Mouse (Mus musculus): Measurements from ENCODE around the gene Atrnl1. TPM values are rescaled to one million over a fixed set of nuclear protein-coding genes. Genes with fewer than 3 reads are reported as not detected.

Gene Atrnl1
- polyA plus RNA-seq, 1 experiment from 2014 or later, result 11.6 TPM

- H3K36me3 ChIP-seq (ENCODE audit: control insufficient read depth, insufficient read depth, low read length), result no peaks in the 10 kb centered on the region
- ATAC-seq (ENCODE audit: low FRiP score, low TSS enrichment), result no peak
- no peak overlapping the region for H3K9ac ChIP-seq (replicated peaks; ENCODE audit: low read length)
- WGBS, result 82% methylated on average over 7 of the region's 7 CpGs
- no peak overlapping the region for H3K4me3 ChIP-seq (replicated peaks; ENCODE audit: low read depth, low read length)
- H3K4me2 ChIP-seq (ENCODE audit: low read length), result no peak overlapping the region
- DNase-seq, result no peak
- H3K4me1 ChIP-seq (ENCODE audit: control insufficient read depth, insufficient read depth, low read length), result peaks cover 16% of the 10 kb centered on the region
- no peak overlapping the region for H3K27ac ChIP-seq (replicated peaks; ENCODE audit: low read depth, low read length)
- H3K9me3 ChIP-seq (ENCODE audit: control insufficient read depth, low read length), result no peaks in the 10 kb centered on the region
- no peaks in the 10 kb centered on the region for H3K27me3 ChIP-seq (ENCODE audit: control insufficient read depth, insufficient read depth, low read length)
These were observed 29.9 kb upstream of the Atrnl1 start for GRCm38 (mm10) chr19:57580962-57581361.

GRCm38 (mm10) chr19:57585231-57585792 lies 25.5 kb upstream of the Atrnl1 start:
- Histone ChIP-seq H3K27ac (replicated peaks; ENCODE audit: low read depth, low read length) (no peak overlapping the region), H3K9ac (replicated peaks; ENCODE audit: low read length) (no peak overlapping the region), H3K27me3 (ENCODE audit: control insufficient read depth, insufficient read depth, low read length) (no peaks in the 10 kb centered on the region), H3K4me1 (ENCODE audit: control insufficient read depth, insufficient read depth, low read length) (no peaks in the 10 kb centered on the region), H3K9me3 (ENCODE audit: control insufficient read depth, low read length) (no peaks in the 10 kb centered on the region), H3K36me3 (ENCODE audit: control insufficient read depth, insufficient read depth, low read length) (no peaks in the 10 kb centered on the region), H3K4me3 (replicated peaks; ENCODE audit: low read depth, low read length) (no peak overlapping the region), H3K4me2 (ENCODE audit: low read length) (no peak overlapping the region)
- no peak for DNase-seq
- 68% methylated on average over 4 of the region's 4 CpGs for WGBS
- ATAC-seq (ENCODE audit: low FRiP score, low TSS enrichment), result no peak

- Histone ChIP-seq H3K36me3 (ENCODE audit: control insufficient read depth, insufficient read depth, low read length) (no peaks in the 10 kb centered on the region), H3K9ac (replicated peaks; ENCODE audit: low read length) (no peak overlapping the region), H3K4me3 (replicated peaks; ENCODE audit: low read depth, low read length) (no peak overlapping the region), H3K9me3 (ENCODE audit: control insufficient read depth, low read length) (no peaks in the 10 kb centered on the region), H3K27me3 (ENCODE audit: control insufficient read depth, insufficient read depth, low read length) (no peaks in the 10 kb centered on the region), H3K27ac (replicated peaks; ENCODE audit: low read depth, low read length) (no peak overlapping the region), H3K4me2 (ENCODE audit: low read length) (no peak overlapping the region), H3K4me1 (ENCODE audit: control insufficient read depth, insufficient read depth, low read length) (no peaks in the 10 kb centered on the region)
- ATAC-seq (ENCODE audit: low FRiP score, low TSS enrichment), result no peak
- 29% methylated on average over 10 of the region's 10 CpGs for WGBS
- peak; percentile 35 for DNase-seq
These were observed 24.7 kb upstream of the Atrnl1 start for GRCm38 (mm10) chr19:57586172-57586571.

GRCm38 (mm10) chr19:57589516-57589915 lies 21.3 kb upstream of the Atrnl1 start:
- H3K36me3 ChIP-seq (ENCODE audit: control insufficient read depth, insufficient read depth, low read length), result no peaks in the 10 kb centered on the region
- DNase-seq (no peak), ATAC-seq (ENCODE audit: low FRiP score, low TSS enrichment) (no peak)
- H3K9me3 ChIP-seq (ENCODE audit: control insufficient read depth, low read length), result no peaks in the 10 kb centered on the region
- H3K4me2 ChIP-seq (ENCODE audit: low read length), result no peak overlapping the region
- H3K27ac ChIP-seq (replicated peaks; ENCODE audit: low read depth, low read length), result no peak overlapping the region
- no peaks in the 10 kb centered on the region for H3K27me3 ChIP-seq (ENCODE audit: control insufficient read depth, insufficient read depth, low read length)
- WGBS, result 75% methylated on average over 9 of the region's 9 CpGs
- no peaks in the 10 kb centered on the region for H3K4me1 ChIP-seq (ENCODE audit: control insufficient read depth, insufficient read depth, low read length)
- no peak overlapping the region for H3K4me3 ChIP-seq (replicated peaks; ENCODE audit: low read depth, low read length)
- H3K9ac ChIP-seq (replicated peaks; ENCODE audit: low read length), result no peak overlapping the region

- Histone ChIP-seq H3K4me3 (replicated peaks; ENCODE audit: low read depth, low read length) (no peak overlapping the region), H3K36me3 (ENCODE audit: control insufficient read depth, insufficient read depth, low read length) (no peaks in the 10 kb centered on the region), H3K9ac (replicated peaks; ENCODE audit: low read length) (no peak overlapping the region), H3K4me2 (ENCODE audit: low read length) (no peak overlapping the region), H3K9me3 (ENCODE audit: control insufficient read depth, low read length) (no peaks in the 10 kb centered on the region), H3K4me1 (ENCODE audit: control insufficient read depth, insufficient read depth, low read length) (no peaks in the 10 kb centered on the region), H3K27me3 (ENCODE audit: control insufficient read depth, insufficient read depth, low read length) (no peaks in the 10 kb centered on the region), H3K27ac (replicated peaks; ENCODE audit: low read depth, low read length) (no peak overlapping the region)
- DNase-seq (no peak), ATAC-seq (ENCODE audit: low FRiP score, low TSS enrichment) (no peak)
- WGBS, result 81% methylated on average over 5 of the region's 5 CpGs
These were observed 19.9 kb upstream of the Atrnl1 start for GRCm38 (mm10) chr19:57590895-57591294.

GRCm38 (mm10) chr19:57591631-57592030 lies 19.2 kb upstream of the Atrnl1 start:
- Histone ChIP-seq H3K27me3 (ENCODE audit: control insufficient read depth, insufficient read depth, low read length) (no peaks in the 10 kb centered on the region), H3K27ac (replicated peaks; ENCODE audit: low read depth, low read length) (no peak overlapping the region), H3K4me1 (ENCODE audit: control insufficient read depth, insufficient read depth, low read length) (no peaks in the 10 kb centered on the region), H3K4me2 (ENCODE audit: low read length) (no peak overlapping the region), H3K4me3 (replicated peaks; ENCODE audit: low read depth, low read length) (no peak overlapping the region), H3K9me3 (ENCODE audit: control insufficient read depth, low read length) (no peaks in the 10 kb centered on the region), H3K9ac (replicated peaks; ENCODE audit: low read length) (no peak overlapping the region), H3K36me3 (ENCODE audit: control insufficient read depth, insufficient read depth, low read length) (no peaks in the 10 kb centered on the region)
- ATAC-seq (ENCODE audit: low FRiP score, low TSS enrichment), result no peak
- no peak for DNase-seq
- WGBS, result 82% methylated on average over 10 of the region's 10 CpGs

GRCm38 (mm10) chr19:57592355-57592754 lies 18.5 kb upstream of the Atrnl1 start:
- 88% methylated on average over 2 of the region's 2 CpGs for WGBS
- DNase-seq (no peak), ATAC-seq (ENCODE audit: low FRiP score, low TSS enrichment) (no peak)
- H3K9ac ChIP-seq (replicated peaks; ENCODE audit: low read length), result no peak overlapping the region
- H3K27ac ChIP-seq (replicated peaks; ENCODE audit: low read depth, low read length), result no peak overlapping the region
- H3K9me3 ChIP-seq (ENCODE audit: control insufficient read depth, low read length), result no peaks in the 10 kb centered on the region
- no peaks in the 10 kb centered on the region for H3K36me3 ChIP-seq (ENCODE audit: control insufficient read depth, insufficient read depth, low read length)
- no peaks in the 10 kb centered on the region for H3K4me1 ChIP-seq (ENCODE audit: control insufficient read depth, insufficient read depth, low read length)
- H3K27me3 ChIP-seq (ENCODE audit: control insufficient read depth, insufficient read depth, low read length), result no peaks in the 10 kb centered on the region
- H3K4me3 ChIP-seq (replicated peaks; ENCODE audit: low read depth, low read length), result no peak overlapping the region
- H3K4me2 ChIP-seq (ENCODE audit: low read length), result no peak overlapping the region

- DNase-seq (peak; percentile 51), ATAC-seq (ENCODE audit: low FRiP score, low TSS enrichment) (no peak)
- Histone ChIP-seq H3K4me3 (replicated peaks; ENCODE audit: low read depth, low read length) (no peak overlapping the region), H3K27me3 (ENCODE audit: control insufficient read depth, insufficient read depth, low read length) (no peaks in the 10 kb centered on the region), H3K4me2 (ENCODE audit: low read length) (peak overlapping the region; percentile 18; the same call in 1 of the 2 replicates), H3K4me1 (ENCODE audit: control insufficient read depth, insufficient read depth, low read length) (peaks cover 8% of the 10 kb centered on the region; the same call in 1 of the 2 replicates), H3K9ac (replicated peaks; ENCODE audit: low read length) (no peak overlapping the region), H3K36me3 (ENCODE audit: control insufficient read depth, insufficient read depth, low read length) (no peaks in the 10 kb centered on the region), H3K9me3 (ENCODE audit: control insufficient read depth, low read length) (no peaks in the 10 kb centered on the region), H3K27ac (replicated peaks; ENCODE audit: low read depth, low read length) (peak overlapping the region; percentile 61; the same call in 1 of the 2 replicates)
- WGBS, result 40% methylated on average over 8 of the region's 8 CpGs
These were observed 11.7 kb upstream of the Atrnl1 start for GRCm38 (mm10) chr19:57599126-57599525.

- 72% methylated on average over 16 of the region's 16 CpGs for WGBS
- Histone ChIP-seq H3K27me3 (ENCODE audit: control insufficient read depth, insufficient read depth, low read length) (no peaks in the 10 kb centered on the region), H3K9ac (replicated peaks; ENCODE audit: low read length) (no peak overlapping the region), H3K4me3 (replicated peaks; ENCODE audit: low read depth, low read length) (no peak overlapping the region), H3K4me2 (ENCODE audit: low read length) (no peak overlapping the region), H3K27ac (replicated peaks; ENCODE audit: low read depth, low read length) (0 out of 2 replicates have a peak overlapping the region, but pooled peaks have one; percentile 26), H3K4me1 (ENCODE audit: control insufficient read depth, insufficient read depth, low read length) (peaks cover 8% of the 10 kb centered on the region; the same call in 1 of the 2 replicates), H3K9me3 (ENCODE audit: control insufficient read depth, low read length) (no peaks in the 10 kb centered on the region), H3K36me3 (ENCODE audit: control insufficient read depth, insufficient read depth, low read length) (no peaks in the 10 kb centered on the region)
- ATAC-seq (ENCODE audit: low FRiP score, low TSS enrichment) (no peak), DNase-seq (no peak)
These were observed 10.5 kb upstream of the Atrnl1 start for GRCm38 (mm10) chr19:57600233-57600929.
